Mouse (Mus musculus) hindbrain, postnatal 0 days (tissue): ENCODE measurements at regions not wholly inside any gene's neighbourhood (a gene's known extent, or its start where the extent isn't known, plus 50 kb on each side); places are given as distances from the start of the nearest gene placed in this dataset.

Experiments used
- ATAC-seq: fragments of 200-750 bp; cut with Nextera tagmentation; 2 replicates; pipeline ENCODE4 v1.8.0; 2017; ENCODE audit warnings: mild to moderate bottlenecking, moderate TSS enrichment, moderate library complexity
- DNase-seq: peaks from one replicate; pipeline ENCODE4 v3.0.0-alpha.2; 2015; ENCODE audit warnings: low spot score
- H3K27ac ChIP-seq: fragments of 300-500 bp; sonication (generic); 2 replicates; pipeline ENCODE4 v1.5.1; 2014; ENCODE audit warnings: mild to moderate bottlenecking
- H3K27me3 ChIP-seq: fragments of 300-500 bp; sonication (generic); 2 replicates; pipeline ENCODE4 v1.6.1; 2014; ENCODE audit warnings: low read length, mixed read lengths; ENCODE audit not compliant: insufficient read depth
- H3K36me3 ChIP-seq: fragments of 300-500 bp; sonication (generic); 2 replicates; pipeline ENCODE4 v1.6.1; 2014; ENCODE audit warnings: low read length, mixed read lengths; ENCODE audit not compliant: insufficient read depth
- H3K4me1 ChIP-seq: fragments of 300-500 bp; sonication (generic); 2 replicates; pipeline ENCODE4 v1.6.1; 2014; ENCODE audit warnings: antibody characterized with exemption, low read length, mixed read lengths; ENCODE audit not compliant: insufficient read depth
- H3K4me2 ChIP-seq: fragments of 300-500 bp; sonication (generic); 2 replicates; pipeline ENCODE4 v1.6.1; 2014; ENCODE audit warnings: low read depth, mild to moderate bottlenecking, low read length, moderate library complexity, mixed read lengths
- H3K4me3 ChIP-seq: fragments of 300-500 bp; sonication (generic); 2 replicates; pipeline ENCODE4 v1.5.1; 2014; ENCODE audit warnings: low read length
- H3K9ac ChIP-seq: fragments of 300-500 bp; sonication (generic); replicated peaks from 2 replicates; pipeline ENCODE4 v1.6.1; 2014; ENCODE audit warnings: mild to moderate bottlenecking, low read length, moderate library complexity, mixed read lengths
- H3K9me3 ChIP-seq: fragments of 300-500 bp; sonication (generic); 2 replicates; pipeline ENCODE4 v1.6.1; 2016; ENCODE audit warnings: low read length, mixed read lengths
- CTCF ChIP-seq: IDR thresholded peaks from 2 replicates; pipeline ENCODE4 v1.5.1; 2016; ENCODE audit warnings: antibody characterized with exemption, control low read depth, low read depth
- WGBS: fragments of 180-500 bp; shearing (Covaris S2); extraction: QIAGEN DNeasy Blood & Tissue Kit; methylation state at CpG from one replicate; pipeline ENCODE4 v1.1.7; 2014; 5-methylcytosine and 5-hydroxymethylcytosine counted together

DNA sequence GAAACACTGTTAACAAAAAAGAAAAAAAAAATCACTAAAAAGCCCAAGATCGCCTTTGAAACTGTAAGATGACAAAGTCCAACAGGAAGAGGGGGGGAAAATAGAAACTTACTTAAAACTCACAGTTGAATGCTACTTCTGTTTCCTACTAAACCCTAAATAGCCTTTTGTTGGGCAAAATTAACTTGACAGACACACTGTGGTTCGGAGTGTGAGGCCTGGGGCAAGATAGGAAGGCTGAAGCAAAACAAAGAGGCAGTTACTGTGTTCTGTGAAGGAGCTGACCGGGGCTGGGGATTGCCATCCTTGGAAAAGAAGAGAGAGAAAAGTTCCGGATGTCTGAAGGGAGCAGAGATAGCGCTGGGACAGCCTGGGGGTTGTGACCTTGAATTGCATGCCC lies 627.7 kb upstream of the Pkn2 start:
- no peak overlapping the region for H3K9ac ChIP-seq
- H3K4me2 ChIP-seq: no peak overlapping the region
- no peak overlapping the region for H3K27ac ChIP-seq
- DNase-seq (no peak), ATAC-seq (no peak)
- H3K9me3 ChIP-seq: no peaks in the 10 kb centered on the region
- H3K4me1 ChIP-seq: no peaks in the 10 kb centered on the region
- WGBS: 54% methylated on average over 5 of the region's 5 CpGs
- no peaks in the 10 kb centered on the region for H3K36me3 ChIP-seq
- no peak overlapping the region for H3K4me3 ChIP-seq
- TF ChIP-seq CTCF: no peak
- H3K27me3 ChIP-seq: no peaks in the 10 kb centered on the region

DNA sequence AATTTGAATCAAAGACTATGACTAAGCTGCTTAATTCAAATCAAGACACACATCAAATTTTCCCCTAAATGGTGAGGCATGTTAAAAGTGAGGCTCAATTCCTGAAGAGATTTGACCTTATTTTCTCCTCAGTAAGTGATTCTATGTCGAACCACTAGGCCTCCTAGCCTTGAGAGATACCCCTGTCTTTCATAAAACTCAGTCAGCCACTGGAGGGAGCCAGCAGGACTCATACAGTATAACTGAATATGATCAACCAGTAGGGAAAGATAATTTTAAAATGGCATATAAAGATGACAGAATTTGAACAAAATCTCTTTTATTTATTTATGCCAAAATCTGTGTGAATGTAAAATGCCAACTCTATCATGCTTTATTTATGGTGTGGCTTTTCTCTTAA lies 626.5 kb upstream of the Pkn2 start:
- H3K4me1 ChIP-seq: no peaks in the 10 kb centered on the region
- 58% methylated on average over 1 of the region's 1 CpGs for WGBS
- no peak overlapping the region for H3K4me2 ChIP-seq
- no peaks in the 10 kb centered on the region for H3K27me3 ChIP-seq
- no peak overlapping the region for H3K9ac ChIP-seq
- TF ChIP-seq CTCF: peak; percentile 57
- no peak overlapping the region for H3K27ac ChIP-seq
- no peak for ATAC-seq
- no peaks in the 10 kb centered on the region for H3K36me3 ChIP-seq
- no peak overlapping the region for H3K4me3 ChIP-seq
- DNase-seq: peak; percentile 59
- no peaks in the 10 kb centered on the region for H3K9me3 ChIP-seq

DNA sequence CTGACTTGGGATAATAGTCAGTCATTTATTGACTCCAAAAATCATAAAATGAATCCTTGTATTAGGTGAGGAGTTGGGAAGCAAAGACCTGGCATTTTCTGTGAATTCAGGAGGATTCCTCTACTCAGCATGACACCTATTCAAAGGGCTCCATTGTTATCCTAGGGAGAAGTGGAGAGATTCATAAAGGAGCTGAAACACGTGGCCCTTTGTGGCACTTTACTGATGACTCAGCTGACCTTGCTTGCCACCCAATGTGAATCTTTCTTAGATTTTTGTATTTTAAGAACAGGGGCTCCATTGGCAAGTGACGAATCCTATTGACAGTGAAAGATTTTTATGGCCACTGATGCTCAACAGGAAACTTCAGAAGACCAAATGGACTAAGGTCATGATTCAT lies 619.2 kb upstream of the Pkn2 start:
- H3K9me3 ChIP-seq: no peaks in the 10 kb centered on the region
- H3K27ac ChIP-seq: no peak overlapping the region
- no peak for TF ChIP-seq CTCF
- ATAC-seq (no peak), DNase-seq (no peak)
- H3K9ac ChIP-seq: no peak overlapping the region
- no peaks in the 10 kb centered on the region for H3K4me1 ChIP-seq
- no peak overlapping the region for H3K4me3 ChIP-seq
- 39% methylated on average over 2 of the region's 2 CpGs for WGBS
- H3K4me2 ChIP-seq: no peak overlapping the region
- no peaks in the 10 kb centered on the region for H3K27me3 ChIP-seq
- no peaks in the 10 kb centered on the region for H3K36me3 ChIP-seq

DNA sequence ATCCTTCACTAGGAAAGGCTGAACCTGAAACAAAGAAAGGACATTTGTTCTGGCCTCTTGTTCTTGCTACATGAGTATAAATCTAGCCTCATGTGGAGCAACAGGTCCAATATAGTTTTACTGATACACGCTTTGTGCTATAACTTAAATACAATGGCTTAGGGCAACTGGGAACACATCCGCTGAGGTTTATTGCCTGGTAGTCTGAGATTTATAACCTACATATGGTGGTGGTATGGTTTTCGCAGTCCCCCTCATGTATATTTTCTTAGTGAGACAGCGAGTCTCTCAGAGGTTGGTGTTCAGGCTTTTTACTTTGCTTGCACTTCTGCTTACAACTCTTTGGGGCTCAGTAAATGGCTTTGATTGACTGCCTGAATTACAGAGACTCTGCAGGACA lies 613.6 kb upstream of the Pkn2 start:
- WGBS: 95% methylated on average over 4 of the region's 4 CpGs
- no peak for TF ChIP-seq CTCF

DNA sequence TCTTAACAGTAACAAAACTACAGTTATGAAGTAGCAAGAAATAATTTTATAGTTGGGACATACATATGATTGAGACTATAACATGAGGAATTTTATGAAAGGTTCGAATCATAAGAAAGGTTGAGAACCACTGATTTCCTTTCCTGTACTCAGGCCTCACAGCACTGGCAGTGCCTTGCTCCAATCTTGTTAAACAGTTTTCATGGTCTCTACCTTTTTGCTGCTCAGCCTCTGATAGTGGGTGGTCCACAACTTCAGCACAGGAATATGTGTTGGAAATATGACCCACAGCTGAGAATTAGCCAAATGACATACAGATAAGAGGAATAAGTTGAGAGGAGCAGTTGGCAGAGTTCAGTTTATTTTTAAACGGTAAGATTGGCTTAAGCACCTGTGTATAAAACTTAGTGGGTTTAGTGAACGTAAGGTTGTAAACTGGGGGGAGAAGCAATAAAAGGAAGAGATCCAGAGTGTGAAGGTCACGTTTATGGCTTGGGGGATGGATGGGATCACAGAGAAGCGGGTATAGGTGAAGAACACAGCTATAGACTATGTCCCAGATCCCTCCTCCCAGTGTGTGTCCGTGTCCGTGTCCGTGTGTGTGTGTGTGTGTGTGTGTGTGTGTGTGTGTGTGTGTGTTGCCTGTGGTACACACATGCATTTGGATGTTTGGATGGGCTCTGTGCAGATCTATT lies 596.3 kb upstream of the Pkn2 start:
- WGBS: 93% methylated on average over 8 of the region's 8 CpGs
- DNase-seq (no peak), ATAC-seq (no peak)
- H3K4me1 ChIP-seq: no peaks in the 10 kb centered on the region
- H3K27ac ChIP-seq: no peak overlapping the region
- H3K36me3 ChIP-seq: no peaks in the 10 kb centered on the region
- H3K9ac ChIP-seq: no peak overlapping the region
- no peak overlapping the region for H3K4me2 ChIP-seq
- no peak overlapping the region for H3K4me3 ChIP-seq
- no peaks in the 10 kb centered on the region for H3K9me3 ChIP-seq
- TF ChIP-seq CTCF: no peak
- no peaks in the 10 kb centered on the region for H3K27me3 ChIP-seq

More for the DNA sequence above, 613.6 kb upstream of the Pkn2 start:
- Histone ChIP-seq H3K27ac (no peak overlapping the region), H3K9ac (no peak overlapping the region), H3K4me2 (no peak overlapping the region), H3K27me3 (no peaks in the 10 kb centered on the region), H3K4me1 (no peaks in the 10 kb centered on the region), H3K36me3 (no peaks in the 10 kb centered on the region), H3K4me3 (no peak overlapping the region), H3K9me3 (no peaks in the 10 kb centered on the region)
- DNase-seq: no peak
- ATAC-seq: no peak

DNA sequence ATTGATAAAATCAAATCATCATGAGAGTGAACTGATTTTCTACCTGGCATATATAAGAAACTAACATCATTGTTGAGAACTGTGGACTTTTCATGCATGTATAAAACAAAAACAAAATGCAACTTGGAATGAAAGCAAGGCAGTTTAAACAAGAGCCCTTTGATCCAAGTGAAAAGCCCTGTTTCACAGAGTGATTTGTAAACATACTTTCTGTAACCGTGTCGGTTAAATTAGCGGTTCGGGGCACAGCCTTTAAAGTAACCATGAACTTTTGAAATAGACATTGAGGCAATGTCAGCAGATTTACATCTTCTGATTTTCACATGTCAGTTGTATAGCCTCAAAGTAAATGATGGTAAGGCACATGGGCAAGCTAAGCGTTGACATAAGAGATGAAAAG lies 593.7 kb upstream of the Pkn2 start:
- WGBS: 43% methylated on average over 5 of the region's 5 CpGs
- no peaks in the 10 kb centered on the region for H3K4me1 ChIP-seq
- H3K4me3 ChIP-seq: no peak overlapping the region
- H3K27me3 ChIP-seq: no peaks in the 10 kb centered on the region
- no peaks in the 10 kb centered on the region for H3K9me3 ChIP-seq
- H3K9ac ChIP-seq: no peak overlapping the region
- no peaks in the 10 kb centered on the region for H3K36me3 ChIP-seq
- no peak overlapping the region for H3K27ac ChIP-seq
- no peak for TF ChIP-seq CTCF
- DNase-seq (no peak), ATAC-seq (no peak)
- no peak overlapping the region for H3K4me2 ChIP-seq

DNA sequence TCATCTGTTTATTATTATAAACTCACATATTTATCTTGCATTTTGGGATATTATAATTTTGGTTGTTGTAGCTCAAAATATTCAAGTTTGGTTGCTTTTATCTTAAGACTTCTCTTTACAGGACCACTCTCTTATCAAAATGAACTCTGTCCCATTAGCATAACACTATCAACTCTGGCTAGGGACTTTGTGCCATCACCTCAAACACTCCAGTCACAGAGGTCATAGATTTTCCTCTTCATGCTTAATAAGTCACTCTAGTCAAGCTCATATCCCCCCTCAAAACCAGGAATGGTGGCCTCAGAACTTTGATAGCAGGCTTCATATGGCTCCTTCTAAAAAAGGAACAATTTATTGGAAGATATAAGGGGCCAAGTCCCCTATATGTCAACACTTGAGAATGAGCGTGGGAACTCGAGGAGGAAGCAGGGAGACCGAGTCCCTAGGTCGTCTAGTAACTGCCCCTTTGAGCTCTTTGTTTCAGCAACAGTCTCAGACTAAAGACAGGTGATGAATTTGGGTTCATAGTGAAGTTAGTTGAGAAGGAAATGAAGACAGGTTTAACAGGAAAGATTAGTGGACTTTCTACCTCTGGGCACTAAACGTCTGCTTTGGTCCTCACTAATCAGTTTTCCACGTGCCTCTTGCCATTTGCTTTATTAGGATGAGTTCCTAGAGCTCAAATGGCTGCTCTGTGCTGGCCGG lies 565.4 kb upstream of the Pkn2 start:
- Histone ChIP-seq H3K4me2 (no peak overlapping the region), H3K9me3 (no peaks in the 10 kb centered on the region), H3K9ac (no peak overlapping the region), H3K4me3 (no peak overlapping the region), H3K36me3 (no peaks in the 10 kb centered on the region), H3K27me3 (no peaks in the 10 kb centered on the region), H3K27ac (no peak overlapping the region), H3K4me1 (no peaks in the 10 kb centered on the region)
- DNase-seq (no peak), ATAC-seq (no peak)
- TF ChIP-seq CTCF: no peak
- 75% methylated on average over 7 of the region's 7 CpGs for WGBS
